Mouse (Mus musculus) hindbrain, embryonic 11.5 days (tissue): ENCODE results near the gene Sec24b. TPM values are rescaled to one million over a fixed set of nuclear protein-coding genes. Genes with fewer than 3 reads are reported as not detected.

Experiments used
- ATAC-seq: fragments of 200-750 bp; cut with Nextera tagmentation; 2 replicates; pipeline ENCODE4 v1.8.0; 2017; ENCODE audit warnings: mild to moderate bottlenecking, moderate TSS enrichment, moderate library complexity; ENCODE audit not compliant: low FRiP score
- DNase-seq: peaks from one replicate; pipeline ENCODE4 v3.0.0-alpha.2; 2015; ENCODE audit warnings: low spot score
- H3K27ac ChIP-seq: fragments of 300-500 bp; sonication (generic); 2 replicates; pipeline ENCODE4 v1.5.1; 2014; ENCODE audit warnings: mild to moderate bottlenecking, low read depth, low read length
- H3K27me3 ChIP-seq: fragments of 300-500 bp; sonication (generic); 2 replicates; pipeline ENCODE4 v1.6.1; 2014; ENCODE audit warnings: mild to moderate bottlenecking, low read length, moderate library complexity, mixed read lengths; ENCODE audit not compliant: control insufficient read depth, insufficient read depth
- H3K36me3 ChIP-seq: fragments of 300-500 bp; sonication (generic); 2 replicates; pipeline ENCODE4 v1.6.1; 2014; ENCODE audit warnings: mild to moderate bottlenecking, low read length, moderate library complexity, mixed read lengths; ENCODE audit not compliant: control insufficient read depth, insufficient read depth
- H3K4me1 ChIP-seq: fragments of 300-500 bp; sonication (generic); replicated peaks from 2 replicates; pipeline ENCODE4 v1.6.1; 2014; ENCODE audit warnings: low read length, mixed read lengths; ENCODE audit not compliant: control insufficient read depth, insufficient read depth
- H3K4me2 ChIP-seq: fragments of 300-500 bp; sonication (generic); replicated peaks from 2 replicates; pipeline ENCODE4 v1.6.1; 2014; ENCODE audit warnings: mild to moderate bottlenecking, low read depth, low read length
- H3K4me3 ChIP-seq: fragments of 300-500 bp; sonication (generic); 2 replicates; pipeline ENCODE4 v1.5.1; 2014; ENCODE audit warnings: low read depth, low read length
- H3K9ac ChIP-seq: fragments of 300-500 bp; sonication (generic); 2 replicates; pipeline ENCODE4 v1.6.1; 2014; ENCODE audit warnings: low read depth, low read length
- H3K9me3 ChIP-seq: fragments of 300-500 bp; sonication (generic); 2 replicates; pipeline ENCODE4 v1.6.1; 2016; ENCODE audit warnings: low read length; ENCODE audit not compliant: control insufficient read depth
- WGBS: fragments of 180-500 bp; shearing (Covaris S2); extraction: QIAGEN DNeasy Blood & Tissue Kit; methylation state at CpG from one replicate; pipeline ENCODE4 v1.1.7; 2014; 5-methylcytosine and 5-hydroxymethylcytosine counted together
- polyA plus RNA-seq: library from polyadenylated mRNA; unstranded; fragments of >200 nt; fragmentation: Nextera tagmentation; extraction: Ambion mirVana; gene quantifications from 2 replicates; pipeline ENCODE4 v1.2.1, GENCODE M21; 2014

Sec24b gene
- polyA plus RNA-seq, 1 experiment from 2014 or later, result 29.9 TPM

DNA sequence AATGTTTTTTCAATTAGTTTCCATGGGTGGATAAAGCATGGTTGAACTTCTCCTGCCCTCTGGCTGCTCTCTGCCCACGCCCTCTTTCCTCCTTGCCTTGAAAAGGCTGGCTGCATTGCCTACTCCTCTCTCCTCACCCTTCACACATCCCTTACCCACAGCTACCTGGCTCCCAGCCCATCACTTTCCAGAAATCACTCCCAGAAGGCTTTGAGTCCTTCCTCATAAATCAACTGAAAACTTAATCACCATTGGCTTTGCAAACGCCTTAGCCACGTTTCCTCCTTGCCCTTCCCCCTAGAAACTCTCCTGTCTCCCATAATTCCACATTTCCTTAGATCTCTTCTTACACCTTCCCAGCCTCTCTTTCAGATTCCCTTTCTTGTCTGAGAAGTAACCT, 123.5 kb downstream of the Sec24b start:
- no peak for DNase-seq
- no peaks in the 10 kb centered on the region for H3K27me3 ChIP-seq
- no peak overlapping the region for H3K4me3 ChIP-seq
- WGBS, result 76% methylated on average over 3 of the region's 3 CpGs
- no peaks in the 10 kb centered on the region for H3K36me3 ChIP-seq
- no peaks in the 10 kb centered on the region for H3K9me3 ChIP-seq
- H3K4me1 ChIP-seq, result no peaks in the 10 kb centered on the region
- ATAC-seq, result no peak
- H3K27ac ChIP-seq, result no peak overlapping the region
- H3K4me2 ChIP-seq, result no peak overlapping the region
- H3K9ac ChIP-seq, result no peak overlapping the region

DNA sequence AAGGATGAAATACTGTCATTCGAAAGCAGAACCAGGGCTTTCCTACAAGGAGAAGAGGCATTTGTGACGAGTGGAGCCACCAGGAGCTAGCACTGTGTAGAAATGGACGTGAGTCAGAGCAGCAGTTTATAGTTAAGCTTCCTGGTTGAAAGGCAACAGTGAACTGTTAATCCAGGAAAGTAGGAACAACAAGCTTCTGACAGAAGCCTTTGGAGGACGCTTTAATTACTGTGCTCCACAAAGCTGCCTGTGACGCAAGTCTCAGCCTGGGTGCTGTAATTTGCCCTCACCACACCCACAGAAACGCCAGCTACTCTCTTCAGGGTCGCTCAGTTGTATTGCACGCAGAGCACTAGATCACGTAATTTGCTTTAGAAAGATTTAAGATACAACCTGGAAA, 124.8 kb downstream of the Sec24b start:
- WGBS, result 65% methylated on average over 9 of the region's 9 CpGs

More for the DNA sequence above, 124.8 kb downstream of the Sec24b start:
- no peak overlapping the region for H3K27ac ChIP-seq
- H3K9me3 ChIP-seq, result no peaks in the 10 kb centered on the region
- H3K4me3 ChIP-seq, result no peak overlapping the region
- no peaks in the 10 kb centered on the region for H3K4me1 ChIP-seq
- DNase-seq (no peak), ATAC-seq (no peak)
- no peaks in the 10 kb centered on the region for H3K36me3 ChIP-seq
- no peaks in the 10 kb centered on the region for H3K27me3 ChIP-seq
- no peak overlapping the region for H3K4me2 ChIP-seq
- no peak overlapping the region for H3K9ac ChIP-seq

Other genes starting within 250 kb of the Sec24b start
- gene Rrh, start 239.0 kb downstream of the Sec24b start, polyA plus RNA-seq, result 0.20 TPM in 1 of 2 replicates, not detected in the other
- gene Gar1, start 230.2 kb downstream of the Sec24b start, polyA plus RNA-seq, result 36.9 and 44.4 TPM in 2 replicates
- 0.54 and 0.63 TPM in 2 replicates for gene Cfi, start 225.7 kb downstream of the Sec24b start, polyA plus RNA-seq
- 23.9 and 24.6 TPM in 2 replicates for gene Pla2g12a, start 182.9 kb downstream of the Sec24b start, polyA plus RNA-seq
- gene Casp6, start 160.1 kb downstream of the Sec24b start, polyA plus RNA-seq, result 66.0 and 67.4 TPM in 2 replicates
- gene Mcub, start 91.3 kb downstream of the Sec24b start, polyA plus RNA-seq, result 1.7 and 2.8 TPM in 2 replicates
- 4.6 and 5.3 TPM in 2 replicates for gene Col25a1, start 69.9 kb upstream of the Sec24b start, polyA plus RNA-seq